Mouse (Mus musculus): ENCODE results near the gene Gmeb2.

GRCm38 (mm10) chr2:181227122-181227521 is 60.7 kb downstream of the Gmeb2 start:
- TF ChIP-seq CTCF (IDR thresholded peaks at IDR 0.05; ENCODE audit: low read depth, low read length) (no peak), POLR2A (IDR thresholded peaks at IDR 0.05; ENCODE audit: borderline replicate concordance, low read depth, low read length) (no peak)
